Mouse (Mus musculus): Measurements from ENCODE around the gene Atm. TPM values are rescaled to one million over a fixed set of nuclear protein-coding genes. Genes with fewer than 3 reads are reported as not detected.

Gene Atm
- polyA plus RNA-seq (2014; fragmentation: Nextera tagmentation; extraction: Ambion mirVana), result 10.2 and 12.9 TPM in 2 replicates

DNA sequence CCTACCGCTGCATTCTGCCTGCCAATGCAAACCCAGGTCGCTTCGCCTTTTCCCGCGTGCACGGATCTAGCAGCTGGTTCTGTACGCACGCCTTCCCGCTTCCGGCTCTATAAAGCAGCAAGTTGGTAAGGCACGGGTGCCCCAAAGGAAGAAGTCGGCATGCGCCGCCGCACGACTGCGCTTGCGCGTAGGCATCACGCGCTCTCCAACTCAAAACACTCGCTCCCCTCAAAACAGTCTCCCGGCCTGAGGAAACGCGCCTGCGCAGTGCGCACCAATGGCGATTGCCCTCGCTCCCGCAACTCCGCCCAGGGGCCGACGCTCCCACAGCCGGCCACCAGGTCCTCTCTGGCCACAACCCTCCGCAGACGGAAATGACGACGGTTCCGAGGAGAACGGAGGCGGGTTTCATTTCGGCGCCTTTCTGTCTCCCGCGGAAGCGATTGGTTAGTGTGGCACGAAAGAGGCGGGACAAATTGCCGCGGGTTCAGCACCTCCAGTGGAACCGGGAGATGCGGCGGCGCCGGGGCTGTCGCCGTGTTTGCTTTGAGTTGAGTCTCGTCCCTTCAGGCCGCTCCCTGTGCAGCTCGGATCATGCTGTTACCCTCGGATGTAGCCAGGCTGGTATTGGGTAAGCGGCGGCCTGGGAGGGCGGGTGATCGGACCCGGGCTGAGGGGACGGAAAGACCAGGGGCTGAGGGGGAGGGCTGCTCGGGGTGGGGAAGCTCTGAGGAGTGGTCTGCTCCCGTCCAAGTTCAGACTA lies at the start of gene Atm, which contains the start of gene Npat:
Atm (minus strand) TSS at position 183 of the 763 bp plus-strand sequence.
Npat (plus strand) TSS at position 490 of the 763 bp plus-strand sequence.
- Histone ChIP-seq H3K4me1 (replicated peaks; ENCODE audit: control insufficient read depth, insufficient read depth, low read length) (peaks cover 12% of the 10 kb centered on the region), H3K27me3 (ENCODE audit: control insufficient read depth, insufficient read depth, low read length) (no peaks in the 10 kb centered on the region), H3K9ac (peak within 1 kb of the TSS; percentile 82), H3K9me3 (ENCODE audit: control insufficient read depth, low read length) (no peaks in the 10 kb centered on the region), H3K4me2 (replicated peaks) (peak within 1 kb of the TSS; percentile 95), H3K4me3 (replicated peaks; ENCODE audit: low read length) (peak within 1 kb of the TSS; percentile 62), H3K27ac (peak within 1 kb of the TSS; percentile 88), H3K36me3 (replicated peaks; ENCODE audit: control insufficient read depth, insufficient read depth) (peaks cover 4% of the 10 kb centered on the region; the same call in 1 of the 2 replicates)
- WGBS, result under 1% methylated on average over 69 of the region's 69 CpGs
- peak; percentile 100 for ATAC-seq (ENCODE audit: low FRiP score)
- DNase-seq (ENCODE audit: low spot score), result peak; percentile 100

DNA sequence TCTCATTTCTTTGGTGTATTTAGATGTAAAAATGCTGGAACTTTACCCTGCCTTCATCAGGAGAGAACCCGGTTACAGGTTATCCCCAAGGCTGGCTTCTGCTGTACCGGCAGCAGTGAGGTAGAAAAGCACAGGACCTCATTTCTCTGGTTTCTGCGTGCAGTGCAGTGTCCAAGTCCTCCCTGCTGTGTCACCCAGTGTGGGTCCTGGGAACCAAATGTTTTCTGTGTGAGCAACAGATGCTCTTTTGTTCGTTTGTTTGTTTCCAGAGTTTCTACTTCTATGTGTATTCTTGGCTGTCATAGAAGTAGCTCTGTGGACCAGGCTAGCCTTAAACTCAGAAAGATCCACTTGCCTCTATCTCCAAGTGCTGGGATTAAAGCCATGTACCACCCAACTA lies 45.3 kb upstream of the Atm start:
- peaks cover 83% of the 10 kb centered on the region for H3K36me3 ChIP-seq (replicated peaks; ENCODE audit: control insufficient read depth, insufficient read depth)
- H3K27ac ChIP-seq, result no peak overlapping the region
- DNase-seq (ENCODE audit: low spot score), result no peak
- no peak overlapping the region for H3K4me3 ChIP-seq (replicated peaks; ENCODE audit: low read length)
- no peak for ATAC-seq (ENCODE audit: low FRiP score)
- no peaks in the 10 kb centered on the region for H3K27me3 ChIP-seq (ENCODE audit: control insufficient read depth, insufficient read depth, low read length)
- 82% methylated on average over 4 of the region's 4 CpGs for WGBS
- H3K4me2 ChIP-seq (replicated peaks), result no peak overlapping the region
- no peak overlapping the region for H3K9ac ChIP-seq
- no peaks in the 10 kb centered on the region for H3K9me3 ChIP-seq (ENCODE audit: control insufficient read depth, low read length)
- no peaks in the 10 kb centered on the region for H3K4me1 ChIP-seq (replicated peaks; ENCODE audit: control insufficient read depth, insufficient read depth, low read length)

DNA sequence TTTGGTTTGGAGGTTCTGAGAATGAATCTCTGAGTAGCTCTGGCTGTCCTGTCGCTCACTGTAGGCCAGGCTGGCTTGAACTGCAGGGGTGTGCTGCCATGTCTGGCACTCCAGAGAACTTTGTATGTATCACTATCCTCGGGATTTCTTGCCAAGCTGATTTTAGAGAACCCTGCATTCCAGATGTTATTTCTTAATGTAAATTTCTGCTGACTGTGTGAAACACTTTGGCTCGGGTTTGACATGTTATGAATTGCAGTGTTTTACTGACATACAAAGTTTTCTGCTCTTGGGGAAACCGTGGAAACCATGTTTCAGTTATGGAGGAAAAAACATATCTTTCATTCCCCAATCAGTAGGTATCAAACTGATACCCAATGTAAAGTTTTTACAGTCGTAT lies 39.2 kb upstream of the Atm start:
- Histone ChIP-seq H3K4me1 (replicated peaks; ENCODE audit: control insufficient read depth, insufficient read depth, low read length) (no peaks in the 10 kb centered on the region), H3K4me3 (replicated peaks; ENCODE audit: low read length) (no peak overlapping the region), H3K27ac (no peak overlapping the region), H3K9me3 (ENCODE audit: control insufficient read depth, low read length) (no peaks in the 10 kb centered on the region), H3K4me2 (replicated peaks) (no peak overlapping the region), H3K27me3 (ENCODE audit: control insufficient read depth, insufficient read depth, low read length) (no peaks in the 10 kb centered on the region), H3K9ac (no peak overlapping the region), H3K36me3 (replicated peaks; ENCODE audit: control insufficient read depth, insufficient read depth) (peaks cover 65% of the 10 kb centered on the region)
- DNase-seq (ENCODE audit: low spot score), result no peak
- no peak for ATAC-seq (ENCODE audit: low FRiP score)
- WGBS, result 90% methylated on average over 5 of the region's 5 CpGs

DNA sequence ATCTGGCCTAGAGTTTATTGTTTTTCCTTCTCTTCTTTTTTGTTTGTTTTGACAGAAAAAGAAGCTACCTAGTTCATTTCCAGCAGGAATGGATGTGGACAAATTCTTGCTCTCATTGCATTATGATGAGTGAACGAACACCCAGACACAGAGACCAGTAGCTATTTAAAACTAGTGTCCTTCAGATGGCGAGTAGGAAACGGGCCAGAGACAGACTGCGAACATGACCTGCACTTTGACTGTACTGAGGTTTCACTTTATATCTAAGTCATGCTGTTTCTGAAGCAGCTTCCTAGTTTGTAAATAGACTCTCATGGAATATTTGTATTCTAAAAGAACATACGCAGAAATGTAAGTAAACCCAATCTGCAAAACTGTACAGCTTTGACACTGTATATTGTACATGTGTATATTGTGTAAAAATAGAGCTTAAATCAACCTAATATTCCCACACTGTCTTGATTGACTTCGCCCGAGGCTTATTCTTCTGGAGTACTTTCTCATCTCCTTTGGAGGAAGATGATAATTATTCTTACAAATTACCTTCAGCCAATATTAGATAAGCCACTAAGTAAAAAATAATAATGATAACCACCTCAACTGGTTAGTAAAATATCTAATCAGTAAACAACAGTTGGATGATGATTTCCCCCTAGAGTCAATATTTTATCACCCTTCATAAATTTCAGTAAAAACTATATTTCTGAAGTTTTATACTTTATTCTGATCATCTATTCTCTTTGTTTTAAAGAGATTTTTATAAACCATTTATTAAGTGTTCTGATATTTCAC lies 36.2 kb upstream of the Atm start:
- H3K4me3 ChIP-seq (replicated peaks; ENCODE audit: low read length), result no peak overlapping the region
- H3K9me3 ChIP-seq (ENCODE audit: control insufficient read depth, low read length), result no peaks in the 10 kb centered on the region
- ATAC-seq (ENCODE audit: low FRiP score) (no peak), DNase-seq (ENCODE audit: low spot score) (no peak)
- H3K27me3 ChIP-seq (ENCODE audit: control insufficient read depth, insufficient read depth, low read length), result no peaks in the 10 kb centered on the region
- H3K27ac ChIP-seq, result no peak overlapping the region
- no peak overlapping the region for H3K9ac ChIP-seq
- peaks cover 64% of the 10 kb centered on the region for H3K36me3 ChIP-seq (replicated peaks; ENCODE audit: control insufficient read depth, insufficient read depth)
- no peaks in the 10 kb centered on the region for H3K4me1 ChIP-seq (replicated peaks; ENCODE audit: control insufficient read depth, insufficient read depth, low read length)
- WGBS, result 96% methylated on average over 7 of the region's 7 CpGs
- H3K4me2 ChIP-seq (replicated peaks), result no peak overlapping the region

DNA sequence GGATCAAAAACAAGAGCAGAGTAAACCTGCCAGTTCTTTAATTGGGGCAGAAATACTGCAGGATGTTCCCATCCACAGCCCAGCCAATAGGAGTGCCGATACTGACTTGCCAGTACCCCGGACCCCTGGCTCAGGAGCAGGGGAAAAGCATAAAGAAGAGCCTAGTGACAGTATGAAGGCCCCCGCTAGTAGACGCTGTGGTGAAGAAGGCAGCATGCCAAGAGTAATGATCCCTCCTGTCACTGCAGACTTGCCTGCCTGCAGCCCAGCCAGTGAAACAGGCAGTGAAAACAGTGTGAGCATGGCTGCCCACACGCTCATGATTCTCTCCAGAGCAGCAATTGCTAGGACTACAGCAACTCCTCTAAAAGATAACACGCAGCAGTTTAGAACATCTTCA lies 34.1 kb upstream of the Atm start:
- Histone ChIP-seq H3K9me3 (ENCODE audit: control insufficient read depth, low read length) (no peaks in the 10 kb centered on the region), H3K4me2 (replicated peaks) (no peak overlapping the region), H3K36me3 (replicated peaks; ENCODE audit: control insufficient read depth, insufficient read depth) (peaks cover 77% of the 10 kb centered on the region), H3K27me3 (ENCODE audit: control insufficient read depth, insufficient read depth, low read length) (no peaks in the 10 kb centered on the region), H3K4me1 (replicated peaks; ENCODE audit: control insufficient read depth, insufficient read depth, low read length) (no peaks in the 10 kb centered on the region), H3K27ac (no peak overlapping the region), H3K4me3 (replicated peaks; ENCODE audit: low read length) (no peak overlapping the region), H3K9ac (no peak overlapping the region)
- WGBS, result 85% methylated on average over 6 of the region's 6 CpGs
- no peak for ATAC-seq (ENCODE audit: low FRiP score)
- DNase-seq (ENCODE audit: low spot score), result no peak

DNA sequence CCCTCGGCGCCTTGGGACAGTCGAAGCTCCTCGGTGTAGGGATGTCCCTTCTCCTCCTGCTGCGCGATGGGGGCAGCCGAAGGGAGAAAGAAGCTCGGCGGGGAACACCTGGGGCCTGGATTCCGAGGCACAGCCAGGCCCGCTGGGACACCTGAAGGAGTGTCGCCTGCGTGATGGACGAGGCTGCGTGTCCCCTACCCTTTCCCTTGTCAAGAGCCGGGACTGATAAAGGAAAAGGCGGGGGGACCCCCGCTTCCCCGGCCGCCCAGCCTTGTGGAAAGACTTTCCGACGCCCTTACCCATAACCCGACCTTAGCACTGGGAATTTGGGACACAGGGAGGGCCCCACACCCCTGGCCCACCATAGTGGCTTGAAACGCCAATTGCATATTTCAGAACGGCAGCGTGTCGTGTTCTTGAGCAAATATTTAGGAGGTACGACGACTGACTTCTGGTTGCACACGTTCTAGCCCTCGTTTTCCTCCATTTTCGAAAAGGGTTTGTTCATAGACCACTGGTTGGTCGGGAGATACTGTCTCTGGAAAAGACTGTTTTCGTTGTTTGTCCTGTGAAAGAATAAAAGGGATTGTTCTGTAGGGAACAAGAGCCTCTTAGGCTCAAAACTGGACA lies 911 bp upstream of the Atm start:
- WGBS, result under 1% methylated on average over 33 of the region's 34 CpGs
- ATAC-seq (ENCODE audit: low FRiP score) (no peak), DNase-seq (ENCODE audit: low spot score) (no peak)
- Histone ChIP-seq H3K9me3 (ENCODE audit: control insufficient read depth, low read length) (no peaks in the 10 kb centered on the region), H3K4me3 (replicated peaks; ENCODE audit: low read length) (peak overlapping the region; percentile 62), H3K9ac (peak overlapping the region; percentile 82), H3K27me3 (ENCODE audit: control insufficient read depth, insufficient read depth, low read length) (no peaks in the 10 kb centered on the region), H3K4me2 (replicated peaks) (peak overlapping the region; percentile 93), H3K4me1 (replicated peaks; ENCODE audit: control insufficient read depth, insufficient read depth, low read length) (peaks cover 12% of the 10 kb centered on the region), H3K36me3 (replicated peaks; ENCODE audit: control insufficient read depth, insufficient read depth) (peaks cover 4% of the 10 kb centered on the region; the same call in 1 of the 2 replicates), H3K27ac (peak overlapping the region; percentile 88)

DNA sequence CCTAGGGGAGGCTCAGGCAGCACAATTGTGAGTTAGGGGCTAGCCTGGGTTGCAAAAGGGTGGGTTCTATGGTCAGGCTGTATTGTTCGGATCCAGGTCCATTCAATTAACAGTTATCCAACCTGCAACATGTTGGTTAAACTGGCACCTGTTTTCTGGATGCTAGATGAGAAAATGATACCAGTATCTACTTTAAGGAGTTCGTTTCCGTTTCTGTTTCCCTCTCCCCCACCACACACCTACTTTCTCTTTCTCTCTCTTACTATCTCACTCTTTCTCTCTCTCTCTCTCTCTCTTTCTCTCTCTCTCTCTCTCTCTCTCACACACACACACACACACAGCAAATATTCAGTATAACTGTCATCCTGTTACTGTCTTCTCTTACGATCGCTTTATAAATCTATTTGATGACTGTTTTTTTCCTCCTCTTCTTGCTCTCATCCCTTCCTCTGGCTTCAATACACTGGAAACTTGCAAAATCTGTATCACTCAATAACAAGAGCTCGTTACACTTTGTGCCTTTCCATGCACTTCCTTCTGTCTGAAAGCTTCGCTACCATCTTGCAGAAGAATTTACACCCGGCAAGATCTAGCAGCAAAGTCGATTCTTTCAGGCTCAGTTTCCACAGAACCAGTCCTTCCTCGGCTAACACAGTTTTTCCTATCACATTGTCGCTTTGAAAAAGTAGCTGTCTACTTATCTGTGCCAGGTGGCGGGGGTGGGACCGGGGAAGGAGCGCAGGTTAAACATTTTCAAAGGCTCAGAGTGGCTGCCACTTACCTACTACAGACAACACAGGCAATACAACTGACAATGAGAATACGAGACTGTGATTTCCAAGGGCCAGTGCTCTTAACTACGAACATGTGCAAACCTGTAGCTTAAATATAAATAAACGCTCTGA lies 872 bp downstream of the Atm start:
- Histone ChIP-seq H3K27ac (peak overlapping the region; percentile 69), H3K27me3 (ENCODE audit: control insufficient read depth, insufficient read depth, low read length) (no peaks in the 10 kb centered on the region), H3K36me3 (replicated peaks; ENCODE audit: control insufficient read depth, insufficient read depth) (peaks cover 13% of the 10 kb centered on the region), H3K4me1 (replicated peaks; ENCODE audit: control insufficient read depth, insufficient read depth, low read length) (peaks cover 12% of the 10 kb centered on the region), H3K9me3 (ENCODE audit: control insufficient read depth, low read length) (no peaks in the 10 kb centered on the region), H3K4me2 (replicated peaks) (peak overlapping the region; percentile 95), H3K9ac (peak overlapping the region; percentile 66), H3K4me3 (replicated peaks; ENCODE audit: low read length) (peak overlapping the region; percentile 62)
- WGBS, result 24% methylated on average over 17 of the region's 17 CpGs
- DNase-seq (ENCODE audit: low spot score) (no peak), ATAC-seq (ENCODE audit: low FRiP score) (no peak)

DNA sequence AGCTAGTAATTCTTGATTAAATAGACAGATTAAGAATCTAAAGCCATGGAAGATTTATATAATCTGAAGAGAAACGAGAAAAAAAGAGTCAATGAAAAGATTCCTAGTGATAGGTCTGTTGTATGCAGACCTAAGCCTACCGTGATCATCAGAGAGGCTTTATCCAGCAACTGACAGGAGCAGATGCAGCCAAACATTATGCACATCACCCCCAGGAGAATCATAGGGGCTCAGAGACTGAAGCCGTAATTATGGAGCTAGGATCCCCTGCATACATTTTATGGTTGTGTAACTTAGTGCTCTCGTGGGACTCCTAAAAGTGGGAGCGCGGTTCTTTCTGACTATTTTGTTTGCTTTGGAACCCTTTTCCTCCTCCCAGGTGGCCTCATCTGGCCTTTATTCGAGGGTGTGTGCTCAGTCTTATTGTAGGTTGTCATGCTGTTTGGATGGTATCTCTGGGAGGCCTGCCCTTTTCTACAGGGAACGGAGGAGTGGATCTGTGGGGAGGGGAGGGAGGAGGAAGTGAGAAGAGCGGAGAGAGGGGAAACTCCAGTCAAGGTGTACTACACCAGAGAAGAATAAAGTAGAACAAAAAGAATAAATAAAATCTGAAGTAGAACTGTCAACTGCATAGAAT lies 19.0 kb downstream of the Atm start:
- Histone ChIP-seq H3K4me1 (replicated peaks; ENCODE audit: control insufficient read depth, insufficient read depth, low read length) (0 out of 2 replicates have a peak, but pooled peaks cover 4% of the 10 kb centered on the region), H3K27ac (no peak overlapping the region), H3K36me3 (replicated peaks; ENCODE audit: control insufficient read depth, insufficient read depth) (peaks cover 22% of the 10 kb centered on the region), H3K9me3 (ENCODE audit: control insufficient read depth, low read length) (no peaks in the 10 kb centered on the region), H3K27me3 (ENCODE audit: control insufficient read depth, insufficient read depth, low read length) (no peaks in the 10 kb centered on the region), H3K4me3 (replicated peaks; ENCODE audit: low read length) (no peak overlapping the region), H3K4me2 (replicated peaks) (no peak overlapping the region), H3K9ac (no peak overlapping the region)
- DNase-seq (ENCODE audit: low spot score) (no peak), ATAC-seq (ENCODE audit: low FRiP score) (no peak)
- 57% methylated on average over 9 of the region's 9 CpGs for WGBS

Data from hindbrain, embryonic 14.5 days (tissue).